Mouse (Mus musculus): ENCODE results near the gene Btbd9. TPM values are rescaled to one million over a fixed set of nuclear protein-coding genes. Genes with fewer than 3 reads are reported as not detected.

Gene Btbd9
- total RNA-seq, 2 experiments from 2014 or later, result 22.1 to 40.5 TPM

- no peak for ATAC-seq (replicated peaks; ENCODE audit: poor library complexity, severe bottlenecking)
These were observed 115.5 kb downstream of the Btbd9 start for GRCm38 (mm10) chr17:30460727-30461349.

GRCm38 (mm10) chr17:30459706-30460105 is 116.6 kb downstream of the Btbd9 start:
- no peak for ATAC-seq (replicated peaks; ENCODE audit: poor library complexity, severe bottlenecking)

GRCm38 (mm10) chr17:30458926-30459325 is 117.4 kb downstream of the Btbd9 start:
- no peak for ATAC-seq (replicated peaks; ENCODE audit: poor library complexity, severe bottlenecking)

GRCm38 (mm10) chr17:30458301-30458700 is 118.0 kb downstream of the Btbd9 start:
- no peak for ATAC-seq (replicated peaks; ENCODE audit: poor library complexity, severe bottlenecking)

GRCm38 (mm10) chr17:30457486-30457885 is 118.8 kb downstream of the Btbd9 start:
- no peak for ATAC-seq (replicated peaks; ENCODE audit: poor library complexity, severe bottlenecking)

- no peak for ATAC-seq (replicated peaks; ENCODE audit: poor library complexity, severe bottlenecking)
These were observed 120.0 kb downstream of the Btbd9 start for GRCm38 (mm10) chr17:30456293-30456692.

GRCm38 (mm10) chr17:30454862-30455243 is 121.4 kb downstream of the Btbd9 start:
- no peak for ATAC-seq (replicated peaks; ENCODE audit: poor library complexity, severe bottlenecking)

- no peak for ATAC-seq (replicated peaks; ENCODE audit: poor library complexity, severe bottlenecking)
These were observed 122.0 kb downstream of the Btbd9 start for GRCm38 (mm10) chr17:30454155-30454861.

GRCm38 (mm10) chr17:30453272-30453671 is 123.0 kb downstream of the Btbd9 start:
- no peak for ATAC-seq (replicated peaks; ENCODE audit: poor library complexity, severe bottlenecking)

GRCm38 (mm10) chr17:30452363-30452762 is 123.9 kb downstream of the Btbd9 start:
- ATAC-seq (replicated peaks; ENCODE audit: poor library complexity, severe bottlenecking), result no peak

GRCm38 (mm10) chr17:30448562-30448961 is 127.7 kb downstream of the Btbd9 start:
- no peak for ATAC-seq (replicated peaks; ENCODE audit: poor library complexity, severe bottlenecking)

- no peak for ATAC-seq (replicated peaks; ENCODE audit: poor library complexity, severe bottlenecking)
These were observed 130.4 kb downstream of the Btbd9 start for GRCm38 (mm10) chr17:30445805-30446441.

GRCm38 (mm10) chr17:30439702-30440101 is 136.6 kb downstream of the Btbd9 start:
- ATAC-seq (replicated peaks; ENCODE audit: poor library complexity, severe bottlenecking), result no peak

- no peak for ATAC-seq (replicated peaks; ENCODE audit: poor library complexity, severe bottlenecking)
These were observed 137.5 kb downstream of the Btbd9 start for GRCm38 (mm10) chr17:30438786-30439185.

GRCm38 (mm10) chr17:30436021-30436461 is 140.2 kb downstream of the Btbd9 start:
- ATAC-seq (replicated peaks; ENCODE audit: poor library complexity, severe bottlenecking), result no peak

- no peak for ATAC-seq (replicated peaks; ENCODE audit: poor library complexity, severe bottlenecking)
These were observed 140.8 kb downstream of the Btbd9 start for GRCm38 (mm10) chr17:30435478-30435877.

- no peak for ATAC-seq (replicated peaks; ENCODE audit: poor library complexity, severe bottlenecking)
These were observed 144.2 kb downstream of the Btbd9 start for GRCm38 (mm10) chr17:30432094-30432493.

- no peak for ATAC-seq (replicated peaks; ENCODE audit: poor library complexity, severe bottlenecking)
These were observed 145.2 kb downstream of the Btbd9 start for GRCm38 (mm10) chr17:30430961-30431640.

- ATAC-seq (replicated peaks; ENCODE audit: poor library complexity, severe bottlenecking), result no peak
These were observed 147.6 kb downstream of the Btbd9 start for GRCm38 (mm10) chr17:30428661-30429060.

- no peak for ATAC-seq (replicated peaks; ENCODE audit: poor library complexity, severe bottlenecking)
These were observed 152.9 kb downstream of the Btbd9 start for GRCm38 (mm10) chr17:30423256-30423852.

- ATAC-seq (replicated peaks; ENCODE audit: poor library complexity, severe bottlenecking), result no peak
These were observed 154.0 kb downstream of the Btbd9 start for GRCm38 (mm10) chr17:30422278-30422677.
